Mouse (Mus musculus): ENCODE data around the gene Mfge8.

DNA sequence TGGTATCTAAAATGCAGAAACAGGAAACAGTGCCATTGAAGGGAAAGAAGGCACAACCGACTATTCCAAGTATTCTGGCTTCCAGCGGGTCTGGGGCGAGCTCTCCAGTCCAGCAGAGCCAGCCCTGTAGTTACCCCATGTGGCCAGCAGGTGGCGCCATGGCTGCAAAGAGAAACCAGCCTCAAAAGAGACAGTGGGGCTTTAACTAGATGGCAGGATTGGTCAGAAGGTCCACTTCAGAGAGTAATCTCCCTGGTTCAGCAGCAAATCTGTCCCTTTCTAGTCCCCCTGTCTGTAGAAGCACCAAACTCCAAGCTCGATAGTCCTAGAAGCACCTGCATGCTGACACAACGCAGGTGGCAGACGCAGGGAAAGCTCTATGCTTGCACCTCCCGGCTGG lies 8.0 kb downstream of the Mfge8 start:
- TF ChIP-seq POLR2A (IDR thresholded peaks at IDR 0.05; ENCODE audit: borderline replicate concordance, insufficient read depth, low read length) (no peak), CTCF (IDR thresholded peaks at IDR 0.05; ENCODE audit: borderline replicate concordance, insufficient read depth, low read depth, low read length) (peak; percentile 93)
